Mouse (Mus musculus): Measurements from ENCODE around the gene Tmigd1. TPM values are rescaled to one million over a fixed set of nuclear protein-coding genes. Genes with fewer than 3 reads are reported as not detected.

Gene Tmigd1
- 0.17 and 0.40 TPM in 2 replicates for polyA plus RNA-seq (2015; fragmentation: Nextera tagmentation; extraction: Ambion mirVana)

GRCm38 (mm10) chr11:76901579-76902361 is at the start of gene Tmigd1:
Tmigd1 (plus strand) TSS chr11:76902159.

GRCm38 (mm10) chr11:76924759-76925236 is 22.8 kb downstream of the Tmigd1 start, which contains the start of gene Blmh:
Blmh (plus strand) TSS chr11:76924809.

Other genes with a start within 250 kb of the Tmigd1 start
- gene Bhlha9, start 229.7 kb upstream of the Tmigd1 start, polyA plus RNA-seq (2015; fragmentation: Nextera tagmentation; extraction: Ambion mirVana): 2.4 and 3.2 TPM in 2 replicates
- gene Trarg1, start 222.4 kb upstream of the Tmigd1 start, polyA plus RNA-seq (2015; fragmentation: Nextera tagmentation; extraction: Ambion mirVana): 1.7 and 7.6 TPM in 2 replicates
- gene Gosr1, start 138.6 kb upstream of the Tmigd1 start, polyA plus RNA-seq (2015; fragmentation: Nextera tagmentation; extraction: Ambion mirVana): 20.1 and 20.4 TPM in 2 replicates
- 5.4 and 5.9 TPM in 2 replicates for gene Cpd, start 55.1 kb upstream of the Tmigd1 start, polyA plus RNA-seq (2015; fragmentation: Nextera tagmentation; extraction: Ambion mirVana)
- gene Blmh, start 22.6 kb downstream of the Tmigd1 start, polyA plus RNA-seq (2015; fragmentation: Nextera tagmentation; extraction: Ambion mirVana): 112 and 117 TPM in 2 replicates
- gene Slc6a4, start 96.4 kb downstream of the Tmigd1 start, polyA plus RNA-seq (2015; fragmentation: Nextera tagmentation; extraction: Ambion mirVana): 0.72 and 1.0 TPM in 2 replicates
- 44.7 and 50.3 TPM in 2 replicates for gene Nsrp1, start 176.3 kb downstream of the Tmigd1 start, polyA plus RNA-seq (2015; fragmentation: Nextera tagmentation; extraction: Ambion mirVana)